Mouse (Mus musculus) gastrocnemius, postnatal 36 days (tissue): ENCODE measurements around the gene Arvcf. TPM values are rescaled to one million over a fixed set of nuclear protein-coding genes. Genes with fewer than 3 reads are reported as not detected.

Source experiments
- DNase-seq, 2 experiments: peaks; one replicate each; pipeline ENCODE4 v3.0.0; 2022
- intact Hi-C: fragments of 180-260 bp; cut with DNase I; formaldehyde crosslinking; loops from one replicate; pipeline ENCODE4 v1.15.1; 2025
- total RNA-seq, 2 experiments: library from RNA; stranded (reverse); gene quantifications; 2 replicates each; pipeline ENCODE4 v1.2.3; 2021

Gene Arvcf
- total RNA-seq, 2 experiments from 2014 or later, result 10.2 to 14.3 TPM

GRCm38 (mm10) chr16:18385411-18385810, 37.4 kb downstream of the Arvcf start:
- no peak for DNase-seq
- intact Hi-C loops, result no loop called here

GRCm38 (mm10) chr16:18386451-18386850, 38.5 kb downstream of the Arvcf start:
- intact Hi-C loops, result no loop called here
- peak in 1 of 2 experiments; percentile 42 for DNase-seq

- intact Hi-C loops, result no loop called here
- no peak for DNase-seq
These were observed 39.0 kb downstream of the Arvcf start for GRCm38 (mm10) chr16:18386972-18387371.

- DNase-seq, result peak in 1 of 2 experiments; percentile 11
These were observed 40.0 kb downstream of the Arvcf start for GRCm38 (mm10) chr16:18387704-18388582.

GRCm38 (mm10) chr16:18388583-18389435, 40.8 kb downstream of the Arvcf start:
- intact Hi-C loops, result loop anchor here (2.0 kb wide), 1 partner anchor 38 kb away; no protein-coding TSS in a partner anchor
- DNase-seq, result peak in 1 of 2 experiments; percentile 14

More at GRCm38 (mm10) chr16:18387704-18388582, 40.0 kb downstream of the Arvcf start:
- intact Hi-C loops, result loop anchor here (2.0 kb wide), 1 partner anchor 37 kb away; no protein-coding TSS in a partner anchor

GRCm38 (mm10) chr16:18390399-18390798, 42.4 kb downstream of the Arvcf start:
- DNase-seq, result no peak
- intact Hi-C loops, result no loop called here

- peak in 1 of 2 experiments; percentile 9 for DNase-seq
- intact Hi-C loops, result no loop called here
These were observed 43.1 kb downstream of the Arvcf start for GRCm38 (mm10) chr16:18391127-18391526.

GRCm38 (mm10) chr16:18391728-18392127, 43.7 kb downstream of the Arvcf start:
- intact Hi-C loops, result no loop called here
- DNase-seq, result no peak

- DNase-seq, result peak; percentile 82 to 85
- intact Hi-C loops, result no loop called here
These were observed 44.8 kb downstream of the Arvcf start for GRCm38 (mm10) chr16:18392469-18393426.

- no peak for DNase-seq
- intact Hi-C loops, result no loop called here
These were observed 45.6 kb downstream of the Arvcf start for GRCm38 (mm10) chr16:18393595-18393994.

- intact Hi-C loops, result no loop called here
- DNase-seq, result no peak
These were observed 46.1 kb downstream of the Arvcf start for GRCm38 (mm10) chr16:18394056-18394455.

GRCm38 (mm10) chr16:18394777-18395619, 47.0 kb downstream of the Arvcf start:
- intact Hi-C loops, result no loop called here
- no peak for DNase-seq

- intact Hi-C loops, result no loop called here
- no peak for DNase-seq
These were observed 47.6 kb downstream of the Arvcf start for GRCm38 (mm10) chr16:18395620-18396036.

GRCm38 (mm10) chr16:18396201-18396600, 48.2 kb downstream of the Arvcf start:
- peak; percentile 61 to 70 for DNase-seq
- intact Hi-C loops, result no loop called here

GRCm38 (mm10) chr16:18396791-18397621, 49.0 kb downstream of the Arvcf start:
- intact Hi-C loops, result no loop called here
- DNase-seq, result no peak

GRCm38 (mm10) chr16:18400028-18400427, 52.0 kb downstream of the Arvcf start:
- intact Hi-C loops, result no loop called here

GRCm38 (mm10) chr16:18400472-18401216, 52.7 kb downstream of the Arvcf start:
- DNase-seq, result no peak
- intact Hi-C loops, result no loop called here

More at GRCm38 (mm10) chr16:18400028-18400427, 52.0 kb downstream of the Arvcf start:
- no peak for DNase-seq
